Mouse (Mus musculus): ENCODE measurements at regions not wholly inside any gene's neighbourhood (a gene's known extent, or its start where the extent isn't known, plus 50 kb on each side); places are given as distances from the start of the nearest gene placed in this dataset.

- peak in 1 of 2 experiments; percentile 11 for DNase-seq
Measured at GRCm38 (mm10) chr6:58160852-58161251, 57.8 kb downstream of the Vmn1r27 start.

Data from lung, postnatal 4 days (tissue).